Mouse (Mus musculus) midbrain, embryonic 15.5 days (tissue): ENCODE data around the gene Zfp296. TPM values are rescaled to one million over a fixed set of nuclear protein-coding genes. Genes with fewer than 3 reads are reported as not detected.

Experiments
- ATAC-seq: fragments of 200-750 bp; cut with Nextera tagmentation; replicated peaks from 2 replicates; pipeline ENCODE4 v1.8.0; 2017; ENCODE audit warnings: moderate TSS enrichment
- H3K27ac ChIP-seq: fragments of 300-500 bp; sonication (generic); 2 replicates; pipeline ENCODE4 v1.5.1; 2015; ENCODE audit warnings: mild to moderate bottlenecking, inconsistent platforms
- H3K27me3 ChIP-seq: fragments of 300-500 bp; sonication (generic); replicated peaks from 2 replicates; pipeline ENCODE4 v1.6.1; 2015; ENCODE audit warnings: inconsistent platforms
- H3K36me3 ChIP-seq: fragments of 300-500 bp; sonication (generic); replicated peaks from 2 replicates; pipeline ENCODE4 v1.6.1; 2015; ENCODE audit warnings: inconsistent platforms
- H3K4me1 ChIP-seq: fragments of 300-500 bp; sonication (generic); 2 replicates; pipeline ENCODE4 v1.6.1; 2015; ENCODE audit warnings: inconsistent platforms
- H3K4me2 ChIP-seq: fragments of 300-500 bp; sonication (generic); 2 replicates; pipeline ENCODE4 v1.6.1; 2015; ENCODE audit warnings: inconsistent platforms, mild to moderate bottlenecking, moderate library complexity
- H3K4me3 ChIP-seq: fragments of 300-500 bp; sonication (generic); 2 replicates; pipeline ENCODE4 v1.5.1; 2015; ENCODE audit warnings: mild to moderate bottlenecking, inconsistent platforms
- H3K9ac ChIP-seq: fragments of 300-500 bp; sonication (generic); 2 replicates; pipeline ENCODE4 v1.6.1; 2015; ENCODE audit warnings: mild to moderate bottlenecking, inconsistent platforms
- H3K9me3 ChIP-seq: fragments of 300-500 bp; sonication (generic); 2 replicates; pipeline ENCODE4 v1.6.1; 2016; ENCODE audit warnings: inconsistent platforms
- WGBS: fragments of 180-500 bp; shearing (Covaris S2); methylation state at CpG from one replicate; pipeline ENCODE4 v1.1.7; 2015; ENCODE audit warnings: mixed read lengths; 5-methylcytosine and 5-hydroxymethylcytosine counted together
- polyA plus RNA-seq: library from polyadenylated mRNA; unstranded; fragments of >200 nt; fragmentation: Nextera tagmentation; extraction: Ambion mirVana; gene quantifications from 2 replicates; pipeline ENCODE4 v1.2.1, GENCODE M21; 2015

Zfp296 gene
- polyA plus RNA-seq, 1 experiment from 2014 or later, result 0.25 TPM

- Histone ChIP-seq H3K36me3 (no peaks in the 10 kb centered on the region), H3K9ac (no peak overlapping the region), H3K27ac (no peak overlapping the region), H3K27me3 (0 out of 2 replicates have a peak, but pooled peaks cover 2% of the 10 kb centered on the region), H3K4me3 (no peak overlapping the region), H3K4me2 (no peak overlapping the region), H3K9me3 (no peaks in the 10 kb centered on the region), H3K4me1 (0 out of 2 replicates have a peak, but pooled peaks cover 9% of the 10 kb centered on the region)
- WGBS, result 43% methylated on average over 6 of the region's 6 CpGs
- no peak for ATAC-seq
Observed at GRCm38 (mm10) chr7:19622241-19622640, 45.2 kb downstream of the Zfp296 start.

GRCm38 (mm10) chr7:19623433-19623832 is 46.3 kb downstream of the Zfp296 start:
- H3K27ac ChIP-seq, result no peak overlapping the region
- WGBS, result 85% methylated on average over 2 of the region's 2 CpGs
- no peak overlapping the region for H3K9ac ChIP-seq
- H3K4me1 ChIP-seq, result peaks cover 17% of the 10 kb centered on the region
- H3K4me3 ChIP-seq, result no peak overlapping the region
- ATAC-seq, result no peak
- H3K9me3 ChIP-seq, result no peaks in the 10 kb centered on the region
- no peaks in the 10 kb centered on the region for H3K36me3 ChIP-seq
- no peak overlapping the region for H3K4me2 ChIP-seq
- H3K27me3 ChIP-seq, result 0 out of 2 replicates have a peak, but pooled peaks cover 2% of the 10 kb centered on the region

- Histone ChIP-seq H3K4me2 (peak overlapping the region; percentile 70), H3K9me3 (no peaks in the 10 kb centered on the region), H3K36me3 (peaks cover 10% of the 10 kb centered on the region; the same call in 1 of the 2 replicates), H3K27me3 (no peaks in the 10 kb centered on the region), H3K9ac (no peak overlapping the region), H3K4me3 (no peak overlapping the region), H3K4me1 (peaks cover 10% of the 10 kb centered on the region), H3K27ac (no peak overlapping the region)
- ATAC-seq, result no peak
- 68% methylated on average over 3 of the region's 3 CpGs for WGBS
Observed at GRCm38 (mm10) chr7:19627721-19628120, 50.6 kb downstream of the Zfp296 start.

- 17% methylated on average over 17 of the region's 17 CpGs for WGBS
- peak; percentile 1; the same call in 1 of the 2 replicates for ATAC-seq
- Histone ChIP-seq H3K36me3 (peaks cover 12% of the 10 kb centered on the region; the same call in 1 of the 2 replicates), H3K4me2 (peak overlapping the region; percentile 70), H3K4me1 (peaks cover 10% of the 10 kb centered on the region), H3K27me3 (no peaks in the 10 kb centered on the region), H3K27ac (peak overlapping the region; percentile 60), H3K9me3 (no peaks in the 10 kb centered on the region), H3K4me3 (peak overlapping the region; percentile 52), H3K9ac (peak overlapping the region; percentile 19; the same call in 1 of the 2 replicates)
Observed at GRCm38 (mm10) chr7:19628192-19628535, 51.1 kb downstream of the Zfp296 start.

GRCm38 (mm10) chr7:19628536-19629360 is 51.7 kb downstream of the Zfp296 start:
- Histone ChIP-seq H3K9me3 (no peaks in the 10 kb centered on the region), H3K4me1 (peaks cover 10% of the 10 kb centered on the region), H3K4me2 (peak overlapping the region; percentile 70), H3K27me3 (no peaks in the 10 kb centered on the region), H3K27ac (peak overlapping the region; percentile 60), H3K9ac (peak overlapping the region; percentile 19; the same call in 1 of the 2 replicates), H3K4me3 (peak overlapping the region; percentile 52), H3K36me3 (peaks cover 18% of the 10 kb centered on the region)
- under 1% methylated on average over 57 of the region's 57 CpGs for WGBS
- peak; percentile 90 for ATAC-seq

- Histone ChIP-seq H3K27me3 (no peaks in the 10 kb centered on the region), H3K36me3 (peaks cover 23% of the 10 kb centered on the region), H3K9ac (peak within 1 kb of the TSS; percentile 19; the same call in 1 of the 2 replicates), H3K9me3 (no peaks in the 10 kb centered on the region), H3K27ac (peak within 1 kb of the TSS; percentile 60), H3K4me1 (peaks cover 10% of the 10 kb centered on the region), H3K4me3 (peak within 1 kb of the TSS; percentile 52), H3K4me2 (peak within 1 kb of the TSS; percentile 70)
- ATAC-seq, result peak; percentile 87
- WGBS, result under 1% methylated on average over 24 of the region's 41 CpGs
Observed at GRCm38 (mm10) chr7:19629361-19629734, 52.3 kb downstream of the Zfp296 start, which contains the start of gene Relb. Gene Relb (minus strand): TSS chr7:19629438.

Other genes starting within 250 kb of the Zfp296 start
- 80.2 and 83.3 TPM in 2 replicates for gene Ercc1, start 232.5 kb upstream of the Zfp296 start, polyA plus RNA-seq
- 22.0 and 25.1 TPM in 2 replicates for gene Cd3eap, start 217.8 kb upstream of the Zfp296 start, polyA plus RNA-seq
- 2.1 and 2.5 TPM in 2 replicates for gene Ppp1r13l, start 217.5 kb upstream of the Zfp296 start, polyA plus RNA-seq
- 29.7 and 33.0 TPM in 2 replicates for gene Ercc2, start 195.3 kb upstream of the Zfp296 start, polyA plus RNA-seq
- 1.4 and 1.5 TPM in 2 replicates for gene Klc3, start 173.2 kb upstream of the Zfp296 start, polyA plus RNA-seq
- not detected in 2 replicates for gene Ckm, start 172.5 kb upstream of the Zfp296 start, polyA plus RNA-seq
- 20.4 and 20.6 TPM in 2 replicates for gene Mark4, start 118.5 kb upstream of the Zfp296 start, polyA plus RNA-seq
- 0.17 and 0.57 TPM in 2 replicates for gene Exoc3l2, start 114.0 kb upstream of the Zfp296 start, polyA plus RNA-seq
- gene Bloc1s3, start 68.9 kb upstream of the Zfp296 start, polyA plus RNA-seq, result 4.8 and 5.0 TPM in 2 replicates
- gene Trappc6a, start 68.9 kb upstream of the Zfp296 start, polyA plus RNA-seq, result 38.3 and 39.1 TPM in 2 replicates
- 0.74 and 0.95 TPM in 2 replicates for gene Nkpd1, start 59.4 kb upstream of the Zfp296 start, polyA plus RNA-seq
- 44.0 and 48.3 TPM in 2 replicates for gene Ppp1r37, start 14.2 kb upstream of the Zfp296 start, polyA plus RNA-seq
- gene Gemin7, start 308 bp downstream of the Zfp296 start, polyA plus RNA-seq, result 142 and 155 TPM in 2 replicates
- 67.2 and 69.1 TPM in 2 replicates for gene Clasrp, start 27.2 kb downstream of the Zfp296 start, polyA plus RNA-seq
- gene Relb, start 52.2 kb downstream of the Zfp296 start, polyA plus RNA-seq, result 5.5 and 5.9 TPM in 2 replicates
- gene Clptm1, start 87.7 kb downstream of the Zfp296 start, polyA plus RNA-seq, result 129 and 135 TPM in 2 replicates
- gene Apoc2, start 100.7 kb downstream of the Zfp296 start, polyA plus RNA-seq, result 1.2 TPM in 1 of 2 replicates, not detected in the other
- not detected in 2 replicates for gene Gm44805, start 104.1 kb downstream of the Zfp296 start, polyA plus RNA-seq
- not detected in 2 replicates for gene Apoc4, start 104.2 kb downstream of the Zfp296 start, polyA plus RNA-seq
- 1.5 and 1.6 TPM in 2 replicates for gene Apoc1, start 115.4 kb downstream of the Zfp296 start, polyA plus RNA-seq
- 385 and 514 TPM in 2 replicates for gene Apoe, start 121.9 kb downstream of the Zfp296 start, polyA plus RNA-seq
- 139 and 156 TPM in 2 replicates for gene Tomm40, start 138.2 kb downstream of the Zfp296 start, polyA plus RNA-seq
- gene Nectin2, start 173.2 kb downstream of the Zfp296 start, polyA plus RNA-seq, result 56.3 and 60.8 TPM in 2 replicates
- 12.4 and 13.8 TPM in 2 replicates for gene Bcam, start 193.7 kb downstream of the Zfp296 start, polyA plus RNA-seq
- gene Cblc, start 219.5 kb downstream of the Zfp296 start, polyA plus RNA-seq, result 0.40 and 0.57 TPM in 2 replicates
- gene Bcl3, start 245.5 kb downstream of the Zfp296 start, polyA plus RNA-seq, result 0.89 and 1.7 TPM in 2 replicates